Mouse (Mus musculus): ENCODE data around the gene Rnf19b. TPM values are rescaled to one million over a fixed set of nuclear protein-coding genes. Genes with fewer than 3 reads are reported as not detected.
A peak's percentile ranks its signal among the peaks of the same experiment; 100 is the strongest.

Gene Rnf19b
- 7.1 TPM in 2 replicates for polyA plus RNA-seq (2015; fragmentation: Nextera tagmentation; extraction: Ambion mirVana)

GRCm38 (mm10) chr4:129058207-129059092 lies at the start of gene Rnf19b:
Rnf19b (plus strand) TSS chr4:129058271.
- H3K9ac ChIP-seq, result peak within 1 kb of the TSS; percentile 92
- under 1% methylated on average over 99 of the region's 107 CpGs for WGBS
- no peaks in the 10 kb centered on the region for H3K27me3 ChIP-seq
- peaks cover 19% of the 10 kb centered on the region for H3K4me1 ChIP-seq
- peak within 1 kb of the TSS; percentile 92 for H3K27ac ChIP-seq
- H3K9me3 ChIP-seq (replicated peaks), result no peaks in the 10 kb centered on the region
- H3K36me3 ChIP-seq, result no peaks in the 10 kb centered on the region
- peak within 1 kb of the TSS; percentile 84 for H3K4me3 ChIP-seq (replicated peaks)
- H3K4me2 ChIP-seq, result peak within 1 kb of the TSS; percentile 100
- ATAC-seq (replicated peaks; ENCODE audit: low FRiP score), result peak; percentile 72

GRCm38 (mm10) chr4:129008672-129009071 lies 49.4 kb upstream of the Rnf19b start:
- Histone ChIP-seq H3K4me1 (peaks cover 27% of the 10 kb centered on the region), H3K27ac (peak overlapping the region; percentile 76), H3K9ac (no peak overlapping the region), H3K4me3 (replicated peaks) (no peak overlapping the region), H3K4me2 (no peak overlapping the region), H3K9me3 (replicated peaks) (no peaks in the 10 kb centered on the region), H3K36me3 (peaks cover 71% of the 10 kb centered on the region), H3K27me3 (no peaks in the 10 kb centered on the region)
- no peak for ATAC-seq (replicated peaks; ENCODE audit: low FRiP score)
- WGBS, result 53% methylated on average over 3 of the region's 3 CpGs

- peaks cover 65% of the 10 kb centered on the region for H3K36me3 ChIP-seq
- H3K27me3 ChIP-seq, result no peaks in the 10 kb centered on the region
- no peak overlapping the region for H3K4me3 ChIP-seq (replicated peaks)
- peak overlapping the region; percentile 76 for H3K27ac ChIP-seq
- 32% methylated on average over 5 of the region's 5 CpGs for WGBS
- no peak overlapping the region for H3K4me2 ChIP-seq
- peak; percentile 60 for ATAC-seq (replicated peaks; ENCODE audit: low FRiP score)
- H3K4me1 ChIP-seq, result peaks cover 28% of the 10 kb centered on the region
- H3K9ac ChIP-seq, result no peak overlapping the region
- H3K9me3 ChIP-seq (replicated peaks), result no peaks in the 10 kb centered on the region
Measured at GRCm38 (mm10) chr4:129009521-129009920, 48.5 kb upstream of the Rnf19b start.

- no peak overlapping the region for H3K9ac ChIP-seq
- no peak overlapping the region for H3K4me3 ChIP-seq (replicated peaks)
- no peaks in the 10 kb centered on the region for H3K9me3 ChIP-seq (replicated peaks)
- 0 out of 2 replicates have a peak overlapping the region, but pooled peaks have one; percentile 29 for H3K27ac ChIP-seq
- H3K27me3 ChIP-seq, result no peaks in the 10 kb centered on the region
- no peak overlapping the region for H3K4me2 ChIP-seq
- WGBS, result 66% methylated on average over 15 of the region's 15 CpGs
- H3K36me3 ChIP-seq, result peaks cover 44% of the 10 kb centered on the region
- no peak for ATAC-seq (replicated peaks; ENCODE audit: low FRiP score)
- peaks cover 37% of the 10 kb centered on the region for H3K4me1 ChIP-seq
Measured at GRCm38 (mm10) chr4:129011604-129012121, 46.4 kb upstream of the Rnf19b start.

- no peak overlapping the region for H3K4me3 ChIP-seq (replicated peaks)
- H3K9me3 ChIP-seq (replicated peaks), result no peaks in the 10 kb centered on the region
- no peak for ATAC-seq (replicated peaks; ENCODE audit: low FRiP score)
- 53% methylated on average over 10 of the region's 10 CpGs for WGBS
- peaks cover 27% of the 10 kb centered on the region for H3K36me3 ChIP-seq
- H3K4me1 ChIP-seq, result peaks cover 33% of the 10 kb centered on the region
- no peak overlapping the region for H3K9ac ChIP-seq
- no peak overlapping the region for H3K4me2 ChIP-seq
- H3K27me3 ChIP-seq, result no peaks in the 10 kb centered on the region
- H3K27ac ChIP-seq, result no peak overlapping the region
Measured at GRCm38 (mm10) chr4:129013151-129013864, 44.8 kb upstream of the Rnf19b start.

DNA sequence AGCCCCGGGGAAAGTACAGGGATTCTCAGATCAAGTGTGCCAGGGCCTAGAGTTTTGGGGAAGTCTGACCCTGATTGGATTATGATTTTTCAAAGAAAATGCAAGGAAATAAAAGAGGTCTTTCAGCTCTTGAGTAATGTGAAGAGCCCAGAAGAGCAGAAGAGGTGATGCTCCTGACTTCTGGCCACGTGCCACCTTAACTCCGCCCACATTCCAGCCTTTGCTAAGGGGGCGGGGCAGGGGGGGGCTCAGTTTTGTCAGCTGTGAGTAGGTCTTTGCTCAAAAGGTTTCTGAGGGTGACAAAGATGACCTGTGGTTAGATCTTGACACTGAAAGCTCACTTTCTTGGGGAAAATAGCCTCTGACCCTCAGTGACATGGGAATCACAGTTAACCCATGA lies 41.7 kb upstream of the Rnf19b start:
- Histone ChIP-seq H3K4me1 (peaks cover 27% of the 10 kb centered on the region), H3K4me2 (no peak overlapping the region), H3K9ac (no peak overlapping the region), H3K4me3 (replicated peaks) (no peak overlapping the region), H3K27me3 (no peaks in the 10 kb centered on the region), H3K27ac (0 out of 2 replicates have a peak overlapping the region, but pooled peaks have one; percentile 37), H3K9me3 (replicated peaks) (no peaks in the 10 kb centered on the region), H3K36me3 (no peaks in the 10 kb centered on the region)
- ATAC-seq (replicated peaks; ENCODE audit: low FRiP score), result no peak
- WGBS, result 38% methylated on average over 4 of the region's 4 CpGs

DNA sequence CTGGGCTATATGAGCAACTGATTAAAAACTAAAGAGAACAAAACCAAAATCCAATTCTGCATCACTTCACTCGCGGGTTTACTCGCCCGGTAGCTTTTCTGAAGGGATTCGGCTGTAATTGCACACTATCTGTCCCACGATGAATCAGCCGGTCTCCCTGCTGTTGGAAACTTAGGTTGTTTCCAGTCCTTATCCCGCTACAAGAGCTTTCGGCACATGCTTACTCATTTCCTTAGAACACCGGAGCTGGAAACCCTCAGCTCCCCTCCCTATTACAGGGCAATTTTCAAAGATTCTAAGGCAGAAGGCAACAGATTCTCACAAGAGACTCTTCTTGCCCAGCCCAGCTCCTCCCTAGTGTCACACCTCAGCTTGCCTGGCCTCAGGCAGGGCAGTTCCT lies 40.9 kb upstream of the Rnf19b start:
- Histone ChIP-seq H3K9ac (no peak overlapping the region), H3K4me2 (no peak overlapping the region), H3K4me1 (peaks cover 19% of the 10 kb centered on the region), H3K36me3 (no peaks in the 10 kb centered on the region), H3K4me3 (replicated peaks) (no peak overlapping the region), H3K9me3 (replicated peaks) (no peaks in the 10 kb centered on the region), H3K27ac (no peak overlapping the region), H3K27me3 (no peaks in the 10 kb centered on the region)
- no peak for ATAC-seq (replicated peaks; ENCODE audit: low FRiP score)
- WGBS, result 82% methylated on average over 10 of the region's 10 CpGs

- H3K4me3 ChIP-seq (replicated peaks), result no peak overlapping the region
- H3K9me3 ChIP-seq (replicated peaks), result no peaks in the 10 kb centered on the region
- H3K27me3 ChIP-seq, result no peaks in the 10 kb centered on the region
- no peak for ATAC-seq (replicated peaks; ENCODE audit: low FRiP score)
- H3K4me2 ChIP-seq, result no peak overlapping the region
- H3K27ac ChIP-seq, result no peak overlapping the region
- H3K4me1 ChIP-seq, result peaks cover 16% of the 10 kb centered on the region
- 66% methylated on average over 9 of the region's 9 CpGs for WGBS
- no peaks in the 10 kb centered on the region for H3K36me3 ChIP-seq
- no peak overlapping the region for H3K9ac ChIP-seq
Measured at GRCm38 (mm10) chr4:129018788-129019435, 39.2 kb upstream of the Rnf19b start.

- Histone ChIP-seq H3K9me3 (replicated peaks) (no peaks in the 10 kb centered on the region), H3K4me1 (peaks cover 19% of the 10 kb centered on the region), H3K36me3 (no peaks in the 10 kb centered on the region), H3K4me2 (no peak overlapping the region), H3K4me3 (replicated peaks) (no peak overlapping the region), H3K9ac (no peak overlapping the region), H3K27ac (no peak overlapping the region), H3K27me3 (no peaks in the 10 kb centered on the region)
- ATAC-seq (replicated peaks; ENCODE audit: low FRiP score), result no peak
- 54% methylated on average over 9 of the region's 9 CpGs for WGBS
Measured at GRCm38 (mm10) chr4:129019788-129020187, 38.3 kb upstream of the Rnf19b start.

- 49% methylated on average over 6 of the region's 6 CpGs for WGBS
- H3K27ac ChIP-seq, result no peak overlapping the region
- ATAC-seq (replicated peaks; ENCODE audit: low FRiP score), result no peak
- no peak overlapping the region for H3K4me2 ChIP-seq
- no peaks in the 10 kb centered on the region for H3K27me3 ChIP-seq
- H3K4me1 ChIP-seq, result peaks cover 21% of the 10 kb centered on the region
- H3K9ac ChIP-seq, result no peak overlapping the region
- H3K9me3 ChIP-seq (replicated peaks), result no peaks in the 10 kb centered on the region
- no peak overlapping the region for H3K4me3 ChIP-seq (replicated peaks)
- no peaks in the 10 kb centered on the region for H3K36me3 ChIP-seq
Measured at GRCm38 (mm10) chr4:129020454-129020853, 37.6 kb upstream of the Rnf19b start.

DNA sequence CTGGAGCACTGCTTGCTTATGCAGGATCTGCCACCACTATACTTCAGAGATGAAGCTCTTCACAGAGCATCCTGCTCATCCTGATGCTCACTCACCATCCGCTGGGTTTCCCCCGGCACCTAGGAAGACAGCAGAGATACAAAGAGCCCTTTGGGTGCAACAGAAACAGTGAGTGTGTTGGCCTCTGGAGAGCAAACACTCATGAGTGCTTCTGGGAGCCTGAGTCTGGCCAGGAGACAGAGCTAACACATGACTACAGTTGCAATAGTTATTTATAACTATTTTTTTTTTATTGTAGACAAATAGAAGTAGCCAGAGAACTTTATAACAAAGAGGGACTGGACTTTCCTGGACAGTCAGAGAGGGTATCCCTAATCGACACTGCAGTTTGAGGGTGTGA lies 36.6 kb upstream of the Rnf19b start:
- 84% methylated on average over 3 of the region's 3 CpGs for WGBS
- Histone ChIP-seq H3K9ac (no peak overlapping the region), H3K4me2 (no peak overlapping the region), H3K4me3 (replicated peaks) (no peak overlapping the region), H3K4me1 (peaks cover 13% of the 10 kb centered on the region), H3K36me3 (no peaks in the 10 kb centered on the region), H3K9me3 (replicated peaks) (no peaks in the 10 kb centered on the region), H3K27ac (no peak overlapping the region), H3K27me3 (no peaks in the 10 kb centered on the region)
- no peak for ATAC-seq (replicated peaks; ENCODE audit: low FRiP score)

All from kidney, embryonic 15.5 days (tissue).